Mouse (Mus musculus): ENCODE results near the gene Nckap5. TPM values are rescaled to one million over a fixed set of nuclear protein-coding genes. Genes with fewer than 3 reads are reported as not detected.

The Nckap5 gene
- 1 to 10 TPM in 1 of 2 experiments, under 1 TPM in 1; 0.75 to 2.3 TPM for polyA plus RNA-seq (2017; shearing (Covaris generic))

DNA sequence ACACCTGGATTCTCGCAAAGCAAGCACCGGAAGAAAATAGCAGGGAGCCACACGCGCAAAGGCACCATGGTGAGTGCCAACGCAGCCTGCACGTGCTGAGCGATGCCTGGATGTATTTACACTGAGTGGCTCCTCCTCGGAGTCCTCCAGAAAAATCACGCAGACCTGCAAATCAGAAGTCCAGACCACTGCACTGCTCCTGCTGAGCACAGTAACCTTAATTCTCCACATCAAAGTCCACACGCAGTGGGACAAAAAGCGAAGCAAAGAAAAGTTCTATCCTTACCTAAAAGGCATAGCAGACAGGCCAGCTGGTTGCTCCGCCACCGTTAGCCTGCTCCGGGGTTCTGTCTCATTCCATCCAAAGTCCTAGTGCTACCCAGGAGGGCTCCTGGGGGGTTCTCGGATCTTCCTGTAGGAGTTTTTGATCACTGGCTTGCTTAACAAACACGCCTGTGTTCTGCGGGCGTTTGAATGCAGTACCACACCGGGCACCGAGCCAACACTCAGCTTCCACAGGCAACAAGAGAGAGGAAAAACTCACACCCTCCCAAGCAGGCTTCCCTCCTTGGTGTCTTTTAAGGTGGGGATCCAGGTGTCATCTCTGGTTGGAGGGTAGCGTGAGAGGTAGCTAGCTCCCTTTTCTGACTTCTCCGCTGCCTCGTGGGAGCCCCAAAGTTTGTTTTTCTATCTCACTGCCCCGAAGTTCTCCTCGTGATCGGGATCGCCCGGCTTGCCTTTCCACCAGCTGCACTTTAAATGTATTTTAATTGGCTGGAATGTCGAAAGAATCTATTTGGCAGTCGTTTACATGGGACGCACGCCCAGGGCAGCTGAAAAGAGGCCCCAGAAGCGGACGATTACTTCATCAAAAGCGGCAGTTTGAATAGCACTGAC lies at the start of gene Nckap5:
TSS of gene Nckap5 (minus strand) at position 769 of the 897 bp plus-strand sequence.

DNA sequence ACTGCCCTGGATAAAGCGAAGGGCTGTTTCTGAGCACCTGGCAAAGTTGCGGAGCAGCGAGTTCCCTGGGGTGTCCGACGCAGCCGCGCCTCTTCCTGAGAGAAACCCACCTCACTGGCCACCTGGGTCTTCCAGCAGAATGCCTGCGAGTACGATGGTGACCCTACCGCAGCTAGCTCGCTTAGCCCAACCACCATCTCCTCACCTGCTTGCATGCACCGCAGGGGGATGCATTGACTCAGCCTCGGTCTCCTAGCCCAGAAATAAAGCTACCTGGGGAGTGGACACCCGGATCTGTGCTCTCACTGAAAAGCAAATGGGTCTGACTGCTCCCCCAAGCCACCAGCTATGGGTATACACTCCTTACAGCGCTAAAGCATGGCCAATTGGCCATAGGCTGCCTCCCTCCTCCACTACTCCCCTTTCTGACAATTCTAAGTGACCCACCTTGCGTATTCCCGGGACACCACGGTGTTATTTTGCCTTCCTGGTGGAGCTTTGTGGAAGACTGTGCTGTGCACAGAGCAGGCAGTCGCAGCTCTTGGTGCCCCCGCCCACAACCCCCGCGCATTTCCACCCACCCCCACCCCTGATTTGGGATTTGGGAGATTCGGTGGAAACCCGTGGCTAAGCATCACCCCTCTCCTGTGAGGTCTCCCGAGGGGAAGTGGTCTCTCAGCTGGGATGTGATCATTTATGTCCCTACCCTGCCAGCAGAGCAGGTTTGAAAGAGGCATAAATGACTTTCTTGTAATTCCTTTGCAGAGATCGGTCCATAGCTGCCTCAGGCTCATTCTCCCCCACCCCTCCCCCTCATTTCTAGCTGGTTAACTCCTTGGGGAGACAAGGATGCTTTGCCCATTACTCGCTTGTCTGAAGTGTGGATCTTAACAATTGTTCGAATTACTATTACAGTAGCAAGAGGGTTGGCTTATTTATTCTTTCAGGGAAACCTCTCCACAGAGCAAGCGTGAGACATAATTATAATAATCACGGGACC lies 917.7 kb downstream of the Nckap5 start, which contains the start of gene Lypd1:
TSS of gene Lypd1 (minus strand) at position 501 of the 1,000 bp plus-strand sequence.

